Mouse (Mus musculus) heart, postnatal 0 days (tissue): ENCODE results near the gene Ilf2. TPM values are rescaled to one million over a fixed set of nuclear protein-coding genes. Genes with fewer than 3 reads are reported as not detected.

ENCODE experiments used
- ATAC-seq: fragments of 200-750 bp; cut with Nextera tagmentation; 2 replicates; pipeline ENCODE4 v1.8.0; 2017; ENCODE audit warnings: low read depth, moderate number of reproducible peaks, moderate library complexity; ENCODE audit not compliant: insufficient read depth
- DNase-seq: peaks from one replicate; pipeline ENCODE4 v3.0.0-alpha.2; 2016; ENCODE audit warnings: low spot score
- H3K27ac ChIP-seq: fragments of 300-500 bp; sonication (generic); 2 replicates; pipeline ENCODE4 v1.5.1; 2014; ENCODE audit warnings: low read depth, mild to moderate bottlenecking
- H3K27me3 ChIP-seq: fragments of 300-500 bp; sonication (generic); 2 replicates; pipeline ENCODE4 v1.6.1; 2014; ENCODE audit warnings: low read length, mixed read lengths; ENCODE audit not compliant: control insufficient read depth, insufficient read depth
- H3K36me3 ChIP-seq: fragments of 300-500 bp; sonication (generic); replicated peaks from 2 replicates; pipeline ENCODE4 v1.6.1; 2014; ENCODE audit warnings: low read length, mixed read lengths; ENCODE audit not compliant: control insufficient read depth, insufficient read depth
- H3K4me1 ChIP-seq: fragments of 300-500 bp; sonication (generic); 2 replicates; pipeline ENCODE4 v1.6.1; 2014; ENCODE audit warnings: antibody characterized with exemption; ENCODE audit not compliant: control insufficient read depth, insufficient read depth
- H3K4me2 ChIP-seq: fragments of 300-500 bp; sonication (generic); 2 replicates; pipeline ENCODE4 v1.6.1; 2014; ENCODE audit warnings: low read depth, mild to moderate bottlenecking, low read length, moderate library complexity
- H3K4me3 ChIP-seq: fragments of 300-500 bp; sonication (generic); 2 replicates; pipeline ENCODE4 v1.5.1; 2014; ENCODE audit warnings: low read depth, low read length
- H3K9ac ChIP-seq: fragments of 300-500 bp; sonication (generic); replicated peaks from 2 replicates; pipeline ENCODE4 v1.6.1; 2014; ENCODE audit warnings: low read depth, low read length, mixed read lengths
- H3K9me3 ChIP-seq: fragments of 300-500 bp; sonication (generic); replicated peaks from 2 replicates; pipeline ENCODE4 v1.6.1; 2016; ENCODE audit warnings: low read length; ENCODE audit not compliant: control insufficient read depth
- CTCF ChIP-seq: IDR thresholded peaks from 2 replicates; pipeline ENCODE4 v1.5.1; 2016; ENCODE audit warnings: antibody characterized with exemption, control low read depth, low read depth
- EP300 ChIP-seq: IDR thresholded peaks from 2 replicates; pipeline ENCODE4 v1.6.1; 2016; ENCODE audit warnings: antibody characterized with exemption, low read depth
- WGBS: fragments of 180-500 bp; shearing (Covaris S2); extraction: QIAGEN DNeasy Blood & Tissue Kit; methylation state at CpG from one replicate; pipeline ENCODE4 v1.1.7; 2014; 5-methylcytosine and 5-hydroxymethylcytosine counted together
- polyA plus RNA-seq: library from polyadenylated mRNA; unstranded; fragments of >200 nt; fragmentation: Nextera tagmentation; extraction: Ambion mirVana; gene quantifications from 2 replicates; pipeline ENCODE4 v1.2.1, GENCODE M21; 2015
- total RNA-seq: library from RNA; depleted of rRNA; stranded (reverse); fragments of >200 nt; gene quantifications from 2 replicates; pipeline ENCODE4 v1.2.3, GENCODE M21; 2014; ENCODE audit warnings: low replicate concordance

Gene Ilf2
- total and polyA plus RNA-seq, 2 experiments from 2014 or later, result 53.5 to 60.2 TPM

- WGBS, result 89% methylated on average over 3 of the region's 3 CpGs
- H3K27ac ChIP-seq, result no peak overlapping the region
- no peak overlapping the region for H3K4me3 ChIP-seq
Measured at GRCm38 (mm10) chr3:90443977-90444376, 31.9 kb upstream of the Ilf2 start.

GRCm38 (mm10) chr3:90445417-90446200 lies 30.3 kb upstream of the Ilf2 start:
- Histone ChIP-seq H3K4me1 (peaks cover 6% of the 10 kb centered on the region; the same call in 1 of the 2 replicates), H3K4me2 (peak overlapping the region; percentile 36), H3K4me3 (peak overlapping the region; percentile 29), H3K9me3 (no peaks in the 10 kb centered on the region), H3K27me3 (no peaks in the 10 kb centered on the region), H3K27ac (peak overlapping the region; percentile 81), H3K9ac (0 out of 2 replicates have a peak overlapping the region, but pooled peaks have one; percentile 36), H3K36me3 (no peaks in the 10 kb centered on the region)
- TF ChIP-seq EP300, result no peak
- TF ChIP-seq CTCF, result no peak
- no peak for DNase-seq
- no peak for ATAC-seq
- WGBS, result 63% methylated on average over 11 of the region's 11 CpGs

More at GRCm38 (mm10) chr3:90443977-90444376, 31.9 kb upstream of the Ilf2 start:
- no peak for TF ChIP-seq CTCF
- TF ChIP-seq EP300, result no peak
- H3K4me1 ChIP-seq, result peaks cover 6% of the 10 kb centered on the region; the same call in 1 of the 2 replicates
- no peaks in the 10 kb centered on the region for H3K36me3 ChIP-seq
- H3K4me2 ChIP-seq, result no peak overlapping the region
- no peaks in the 10 kb centered on the region for H3K9me3 ChIP-seq
- no peak for ATAC-seq
- H3K27me3 ChIP-seq, result no peaks in the 10 kb centered on the region
- DNase-seq, result no peak
- no peak overlapping the region for H3K9ac ChIP-seq

- peak; percentile 81; the same call in 1 of the 2 replicates for TF ChIP-seq EP300
- no peak for TF ChIP-seq CTCF
- peak overlapping the region; percentile 36; the same call in 1 of the 2 replicates for H3K9ac ChIP-seq
- H3K27me3 ChIP-seq, result no peaks in the 10 kb centered on the region
- H3K4me3 ChIP-seq, result peak overlapping the region; percentile 29
- H3K4me1 ChIP-seq, result peaks cover 10% of the 10 kb centered on the region
- H3K36me3 ChIP-seq, result no peaks in the 10 kb centered on the region
- peak; percentile 93 for ATAC-seq
- no peaks in the 10 kb centered on the region for H3K9me3 ChIP-seq
- peak overlapping the region; percentile 36 for H3K4me2 ChIP-seq
- peak overlapping the region; percentile 81 for H3K27ac ChIP-seq
- WGBS, result 2% methylated on average over 17 of the region's 17 CpGs
- peak; percentile 91 for DNase-seq
Measured at GRCm38 (mm10) chr3:90446389-90447122, 29.4 kb upstream of the Ilf2 start.

GRCm38 (mm10) chr3:90447123-90447494 lies 28.8 kb upstream of the Ilf2 start:
- 39% methylated on average over 7 of the region's 7 CpGs for WGBS

DNA sequence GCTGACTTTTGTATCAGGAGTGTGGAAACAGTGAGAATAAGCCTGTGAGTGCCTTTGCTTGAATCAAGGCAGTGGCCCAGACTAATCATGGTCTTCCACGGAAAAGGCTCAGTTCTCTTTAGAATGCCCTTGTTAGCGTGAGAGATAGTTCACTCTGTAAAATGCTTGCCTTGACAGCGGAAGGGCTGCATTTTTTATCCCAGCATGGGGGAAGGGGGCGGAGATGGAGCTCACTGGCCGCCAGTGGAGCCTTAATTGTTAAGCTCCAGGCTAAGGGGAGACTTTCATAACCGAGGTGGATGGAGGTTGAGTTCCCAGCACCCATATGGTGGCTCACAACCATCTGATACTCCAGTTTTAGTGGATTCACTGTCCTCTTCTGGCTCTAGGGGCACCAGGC lies 27.3 kb upstream of the Ilf2 start:
- Histone ChIP-seq H3K4me2 (no peak overlapping the region), H3K9ac (no peak overlapping the region), H3K36me3 (0 out of 2 replicates have a peak, but pooled peaks cover 4% of the 10 kb centered on the region), H3K4me3 (no peak overlapping the region), H3K9me3 (no peaks in the 10 kb centered on the region), H3K27ac (peak overlapping the region; percentile 81), H3K27me3 (no peaks in the 10 kb centered on the region), H3K4me1 (peaks cover 12% of the 10 kb centered on the region)
- TF ChIP-seq CTCF (no peak), EP300 (no peak)
- WGBS, result 62% methylated on average over 6 of the region's 6 CpGs
- DNase-seq (no peak), ATAC-seq (no peak)

More at GRCm38 (mm10) chr3:90447123-90447494, 28.8 kb upstream of the Ilf2 start:
- ATAC-seq (0 out of 2 replicates have a peak, but pooled peaks have one; percentile 9), DNase-seq (peak; percentile 54)
- Histone ChIP-seq H3K36me3 (no peaks in the 10 kb centered on the region), H3K4me2 (peak overlapping the region; percentile 36), H3K4me3 (0 out of 2 replicates have a peak overlapping the region, but pooled peaks have one; percentile 29), H3K27ac (peak overlapping the region; percentile 81), H3K27me3 (no peaks in the 10 kb centered on the region), H3K9me3 (no peaks in the 10 kb centered on the region), H3K4me1 (peaks cover 12% of the 10 kb centered on the region), H3K9ac (no peak overlapping the region)
- no peak for TF ChIP-seq EP300
- TF ChIP-seq CTCF, result no peak
